Mouse (Mus musculus): ENCODE data around the gene Fam19a3.
"Not testable (repeated sequence)": the region's sequence is repeated elsewhere in the genome, so short reads cannot be mapped to it uniquely, and the experiment has no call there.

Fam19a3 gene

DNA sequence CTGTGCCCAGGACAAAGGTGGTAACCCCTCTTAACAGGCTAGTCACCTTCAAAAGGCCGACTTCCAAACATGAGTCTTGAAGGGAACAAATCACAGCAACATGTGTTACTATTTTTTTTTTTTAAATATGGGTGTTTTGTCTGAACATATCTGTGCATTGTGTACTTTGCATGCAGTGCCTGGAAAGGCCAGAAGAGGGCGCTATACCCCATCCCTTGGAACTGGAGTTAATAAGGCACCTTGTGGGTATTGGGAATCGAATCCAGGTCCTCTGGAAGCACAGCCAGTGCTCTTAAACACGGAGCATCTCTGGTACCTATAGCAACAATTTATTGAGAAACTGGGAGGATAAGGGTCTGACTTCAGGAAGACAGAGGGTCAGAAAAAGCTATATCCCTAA, 16.6 kb downstream of the Fam19a3 start:
- DNase-seq (ENCODE audit: low spot score), result no peak

DNA sequence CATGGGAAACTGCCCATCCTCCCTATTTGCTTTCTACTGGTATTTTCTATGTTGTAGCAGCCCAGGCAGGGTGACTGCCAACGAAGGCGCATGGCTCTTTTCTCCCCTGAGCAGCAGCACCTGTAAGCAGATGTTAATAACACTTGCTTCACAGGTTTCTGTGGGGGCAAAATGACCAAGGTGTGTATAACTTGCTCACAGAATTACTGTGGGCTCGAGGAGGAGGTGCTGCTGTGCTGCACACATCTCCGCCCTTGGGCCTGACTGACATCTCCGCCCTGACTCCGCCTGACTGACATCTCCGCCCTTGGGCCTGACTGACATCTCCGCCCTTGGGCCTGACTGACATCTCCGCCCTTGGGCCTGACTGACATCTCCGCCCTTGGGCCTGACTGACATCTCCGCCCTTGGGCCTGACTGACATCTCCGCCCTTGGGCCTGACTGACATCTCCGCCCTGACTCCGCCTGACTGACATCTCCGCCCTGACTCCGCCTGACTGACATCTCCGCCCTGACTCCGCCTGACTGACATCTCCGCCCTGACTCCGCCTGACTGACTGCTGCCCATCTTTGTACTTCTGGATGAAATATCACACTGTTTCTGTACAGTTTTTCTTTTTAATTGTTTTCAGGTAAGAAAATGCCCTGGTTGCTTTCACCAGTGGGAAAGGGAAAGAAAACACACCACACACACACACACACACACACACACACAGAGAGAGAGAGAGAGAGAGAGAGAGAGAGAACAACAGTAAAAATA, 19.4 kb downstream of the Fam19a3 start:
- DNase-seq (ENCODE audit: low spot score), result not testable (repeated sequence)

DNA sequence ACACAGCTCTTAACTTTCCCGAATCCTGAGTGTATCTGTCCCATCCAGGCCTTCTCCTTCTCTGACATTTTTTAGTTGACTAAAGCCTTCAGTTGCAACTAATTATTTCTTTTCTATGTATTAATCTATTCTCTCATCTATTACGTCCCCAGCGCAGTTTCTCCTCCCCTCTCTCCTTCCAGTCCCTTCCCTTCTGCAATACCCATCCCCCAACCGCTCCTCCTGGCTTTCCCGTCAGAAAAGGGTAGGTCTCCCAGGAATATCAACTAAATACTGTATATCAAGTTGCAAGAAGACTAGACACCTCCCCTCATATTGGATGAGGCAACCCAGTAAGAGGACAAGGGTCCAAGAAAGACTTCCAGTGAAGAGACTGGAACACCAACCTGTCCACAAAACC, 22.8 kb downstream of the Fam19a3 start:
- no peak for DNase-seq (ENCODE audit: low spot score)

DNA sequence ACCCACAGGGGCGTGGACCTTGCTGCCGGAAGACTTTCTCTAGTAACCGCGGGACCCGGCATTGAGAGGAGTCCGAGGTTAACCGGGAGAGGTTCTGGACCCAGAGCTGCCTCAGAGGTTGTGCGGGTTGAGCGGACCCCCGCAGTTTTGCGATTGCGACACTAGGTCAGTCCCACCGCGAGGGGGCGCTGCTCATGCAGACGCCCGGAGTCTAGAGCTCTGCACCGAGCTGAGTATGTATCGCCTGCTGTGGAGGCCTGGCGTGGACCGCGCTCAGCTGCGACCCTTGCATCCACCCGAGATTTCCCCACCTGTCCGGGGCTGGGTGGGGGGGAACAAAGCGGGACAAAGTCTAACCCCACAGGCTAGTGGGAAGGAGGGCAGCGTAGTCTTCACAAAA, 23.2 kb downstream of the Fam19a3 start:
- DNase-seq (ENCODE audit: low spot score), result peak; percentile 53

DNA sequence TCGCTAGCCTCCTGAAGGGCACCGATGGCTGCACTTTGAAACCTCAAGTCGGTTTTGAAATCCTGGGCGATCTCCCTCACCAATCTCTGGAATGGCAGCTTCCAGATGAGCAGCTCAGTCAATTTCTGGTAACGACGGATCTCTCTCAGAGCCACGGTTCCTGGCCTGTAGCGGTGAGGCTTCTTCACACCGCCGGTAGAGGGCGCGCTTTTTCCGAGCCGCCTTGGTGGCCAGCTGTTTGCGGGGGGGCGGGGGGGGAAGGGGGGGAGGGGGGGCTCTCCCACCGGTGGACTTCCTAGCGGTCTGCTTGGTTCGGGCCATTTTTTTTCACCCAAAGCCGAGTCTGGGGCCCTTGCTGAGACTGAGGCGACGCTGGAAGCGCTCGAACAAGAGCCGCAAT, 28.8 kb downstream of the Fam19a3 start:
- DNase-seq (ENCODE audit: low spot score), result not testable (repeated sequence)

DNA sequence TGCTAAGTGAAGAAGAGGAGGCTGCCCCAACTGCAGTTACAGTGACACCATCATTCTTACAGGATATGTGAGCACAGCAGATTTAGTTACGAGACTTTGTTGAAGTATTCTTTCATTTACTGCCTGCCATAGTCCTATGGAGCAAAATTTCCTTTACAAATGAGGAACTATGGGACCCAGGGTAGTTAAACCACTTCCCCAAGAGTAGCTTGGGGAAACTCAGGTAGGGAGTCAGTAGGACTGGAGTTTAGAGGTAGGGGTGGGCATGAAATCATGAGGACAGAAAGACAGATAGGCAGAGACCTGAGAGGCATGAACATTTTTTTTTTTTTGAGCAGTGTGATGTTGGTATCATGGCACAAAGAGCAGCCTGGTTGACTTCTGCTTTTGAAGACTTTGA, 37.8 kb downstream of the Fam19a3 start:
- DNase-seq (ENCODE audit: low spot score), result no peak

DNA sequence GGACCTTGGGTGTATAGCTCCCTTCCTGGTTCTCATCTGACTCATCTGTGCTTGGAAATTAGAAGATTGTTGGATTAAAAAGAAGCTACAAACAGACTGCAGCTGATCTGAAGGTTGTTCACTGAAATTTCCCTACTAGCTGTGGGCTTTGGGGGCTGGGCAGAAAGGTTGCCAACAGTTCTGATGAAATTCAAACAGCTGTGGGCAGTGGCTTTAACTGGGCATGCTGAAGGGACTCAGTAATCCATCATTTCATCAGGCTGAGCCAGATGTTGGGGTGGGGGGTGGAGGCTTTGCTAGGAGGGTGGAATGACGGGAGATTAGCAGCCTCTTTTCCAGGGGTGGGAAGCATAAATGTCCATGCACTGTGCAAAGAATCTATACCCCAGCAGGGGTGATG, 38.5 kb downstream of the Fam19a3 start:
- DNase-seq (ENCODE audit: low spot score), result no peak

DNA sequence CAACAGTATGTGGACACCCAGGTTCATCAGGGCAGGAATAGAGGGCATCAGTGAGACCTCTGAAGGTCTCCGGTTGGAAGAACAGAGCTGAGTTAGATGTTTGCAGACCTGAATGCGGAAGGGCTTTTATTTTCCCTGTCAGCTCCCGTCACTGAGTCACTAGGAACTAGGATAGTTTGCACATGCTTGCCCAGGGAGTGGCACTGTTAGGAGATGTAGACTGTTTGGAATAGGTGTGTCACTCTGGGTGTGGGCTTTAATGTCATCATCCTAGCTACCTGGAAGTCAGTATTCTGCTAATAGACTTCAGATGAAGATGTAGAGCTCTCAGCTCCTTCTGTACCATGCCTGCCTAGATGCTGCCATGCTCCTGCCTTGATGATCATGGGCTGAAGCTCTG, 39.7 kb downstream of the Fam19a3 start:
- no peak for DNase-seq (ENCODE audit: low spot score)

DNA sequence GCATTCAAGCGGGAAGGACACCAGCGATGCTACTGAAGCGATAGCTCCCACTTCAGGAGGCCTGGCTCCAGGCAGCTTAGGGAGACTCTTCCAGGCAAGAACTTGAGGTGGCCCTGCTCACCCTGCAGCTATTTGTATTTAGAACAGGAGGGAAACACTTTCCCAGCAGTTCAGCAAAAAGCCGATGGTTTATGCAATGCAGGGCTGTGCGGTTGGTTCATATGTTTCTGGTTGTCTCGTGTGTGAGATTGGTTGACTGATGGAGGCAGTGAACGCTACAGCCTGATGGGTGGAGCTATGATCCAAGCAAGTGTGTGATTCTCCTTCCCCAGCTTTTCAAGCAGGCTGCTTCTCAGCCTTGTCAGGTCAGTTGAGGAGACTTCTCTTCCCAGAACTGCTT, 47.0 kb downstream of the Fam19a3 start:
- no peak for DNase-seq (ENCODE audit: low spot score)

DNA sequence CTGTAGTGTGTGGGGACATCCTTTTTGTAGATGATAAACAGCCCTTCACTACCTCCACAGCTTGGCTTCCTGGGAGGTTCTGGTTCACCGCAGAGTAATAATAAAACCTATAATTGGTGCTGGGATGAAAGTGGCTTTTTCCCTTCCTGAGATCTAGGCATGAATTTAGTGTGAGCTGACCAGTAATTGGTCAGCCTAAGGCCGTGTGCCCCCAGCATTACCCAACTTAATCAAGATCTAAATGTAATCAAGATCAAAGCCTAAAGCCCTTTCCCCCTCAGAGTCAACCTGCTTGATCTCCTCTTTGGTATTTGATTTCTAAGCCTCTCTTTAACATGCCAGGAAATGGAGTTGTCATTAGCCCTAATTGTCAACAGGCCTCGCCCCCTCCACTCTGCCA, 48.7 kb downstream of the Fam19a3 start:
- no peak for DNase-seq (ENCODE audit: low spot score)

DNA sequence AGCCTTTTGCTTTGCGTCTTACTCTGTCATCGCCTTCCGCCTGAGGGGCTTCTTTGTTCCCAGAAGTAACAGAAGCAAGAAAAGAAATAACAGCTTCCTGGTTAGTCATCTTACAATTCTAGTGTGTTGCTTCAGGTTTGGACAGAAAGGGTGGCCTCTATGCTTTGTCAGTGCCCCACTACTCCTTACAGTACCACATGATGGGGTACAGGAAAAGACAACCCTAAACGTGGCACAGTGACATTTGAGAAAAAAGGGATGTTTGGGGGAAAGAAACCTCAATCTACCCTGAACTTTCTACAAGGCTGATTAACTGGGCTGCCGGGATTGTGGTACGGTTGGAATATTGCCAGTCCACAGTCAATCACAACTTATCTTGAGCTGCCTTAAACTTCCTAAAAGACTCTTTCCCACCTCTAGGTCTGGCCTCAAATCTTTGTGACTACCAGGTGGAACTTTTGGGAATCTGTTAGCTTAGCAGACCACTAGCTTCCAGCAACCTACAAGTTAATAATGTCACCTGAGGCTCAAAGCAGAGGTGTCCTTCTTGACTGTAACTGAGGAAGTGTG, 52.3 kb downstream of the Fam19a3 start:
- no peak for DNase-seq (ENCODE audit: low spot score)
